Mouse (Mus musculus) adrenal gland, postnatal 36 days (tissue): Measurements from ENCODE around the gene Phf13. TPM values are rescaled to one million over a fixed set of nuclear protein-coding genes. Genes with fewer than 3 reads are reported as not detected.

Experiments
- DNase-seq, 2 experiments: peaks; one replicate each; pipeline ENCODE4 v3.0.0; 2021; ENCODE audit warnings: mixed read lengths in 1 of 2
- total RNA-seq, 2 experiments: library from RNA; stranded (reverse); gene quantifications; 2 replicates each; pipeline ENCODE4 v1.2.3; 2021

The Phf13 gene
- total RNA-seq, 2 experiments from 2014 or later = 17.2 to 17.7 TPM

DNA sequence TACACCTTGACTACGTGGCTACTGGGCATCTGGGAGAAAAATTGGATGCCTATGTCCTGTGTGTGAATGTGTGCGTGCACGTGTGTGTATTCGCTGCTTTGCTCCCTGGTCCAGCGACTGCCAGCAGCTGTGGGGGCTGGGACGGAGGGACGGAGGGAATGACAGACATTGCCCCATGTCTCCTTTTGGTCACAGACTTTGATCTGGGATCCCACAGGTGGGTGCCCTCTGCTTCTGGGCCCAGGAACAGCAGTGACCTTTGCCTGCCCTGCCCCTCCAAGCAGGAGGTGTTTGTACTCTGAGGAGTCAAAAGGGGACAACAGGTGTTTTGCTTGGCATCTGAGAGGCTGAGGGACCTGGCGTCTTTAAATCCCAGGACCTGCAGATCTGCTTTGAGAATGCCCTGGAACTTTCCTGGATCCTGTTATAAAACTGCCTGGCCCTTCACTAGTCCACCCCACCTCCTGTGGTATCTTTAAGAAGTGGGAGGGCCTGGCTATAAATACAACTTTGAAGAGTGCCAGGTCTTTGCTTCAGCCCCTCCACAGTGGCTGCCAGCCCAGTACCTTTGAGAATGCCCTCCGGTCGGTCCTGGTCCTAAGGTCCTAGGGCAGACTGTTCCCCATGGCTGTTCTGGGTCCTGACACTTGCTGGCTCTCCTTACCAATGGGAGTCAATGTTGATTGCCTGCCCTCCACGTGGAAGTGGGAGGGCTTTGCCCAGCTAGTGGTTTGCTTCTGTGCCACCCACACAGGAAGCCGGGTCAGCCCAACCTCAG, 17.2 kb upstream of the Phf13 start:
- DNase-seq = no peak

DNA sequence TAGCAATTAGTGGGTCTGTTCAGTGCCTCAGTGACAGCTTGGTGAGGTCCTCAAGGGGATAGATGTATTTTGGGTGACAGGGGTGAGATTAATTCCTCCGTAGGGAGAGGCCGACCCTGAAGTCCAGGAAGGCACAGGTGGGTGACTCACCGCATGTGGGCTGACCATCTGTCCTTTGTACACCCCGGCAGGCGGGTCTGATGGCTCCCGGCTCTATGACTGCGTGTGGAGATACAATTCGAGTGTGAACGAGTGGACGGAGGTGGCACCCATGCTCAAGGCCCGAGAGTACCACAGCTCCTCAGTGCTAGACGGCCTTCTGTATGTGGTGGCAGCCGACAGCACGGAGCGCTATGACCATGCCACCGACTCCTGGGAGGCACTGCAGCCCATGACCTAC, 16.1 kb upstream of the Phf13 start:
- DNase-seq = no peak

DNA sequence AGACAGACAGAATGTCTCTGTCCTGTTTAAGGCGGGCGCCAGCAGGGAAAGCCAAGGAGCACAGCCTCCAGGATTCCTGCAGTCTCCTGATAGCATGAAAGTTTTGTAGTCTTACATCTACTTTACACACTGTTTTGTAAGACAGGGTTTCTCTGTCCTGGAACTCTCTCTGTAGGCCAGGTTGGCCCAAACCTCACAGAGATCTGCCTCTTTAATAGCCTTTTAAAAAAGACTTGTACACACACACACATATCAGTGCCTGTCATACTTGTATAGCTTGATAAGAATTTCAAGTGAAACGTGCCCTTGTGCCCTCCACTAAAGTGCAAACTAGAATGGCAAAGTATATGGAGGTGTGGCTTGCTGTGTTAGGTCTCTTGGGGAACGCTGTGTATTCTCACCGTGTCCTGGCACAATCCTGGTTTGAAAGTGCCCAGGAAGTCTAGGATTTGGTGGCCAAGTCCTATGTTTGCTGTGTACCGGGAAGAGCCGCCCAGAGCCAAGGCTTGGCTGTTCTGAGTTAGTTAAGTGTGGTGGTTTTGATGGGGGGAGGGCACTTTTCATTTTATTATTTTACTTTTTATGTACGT, 15.2 kb upstream of the Phf13 start:
- no peak for DNase-seq

DNA sequence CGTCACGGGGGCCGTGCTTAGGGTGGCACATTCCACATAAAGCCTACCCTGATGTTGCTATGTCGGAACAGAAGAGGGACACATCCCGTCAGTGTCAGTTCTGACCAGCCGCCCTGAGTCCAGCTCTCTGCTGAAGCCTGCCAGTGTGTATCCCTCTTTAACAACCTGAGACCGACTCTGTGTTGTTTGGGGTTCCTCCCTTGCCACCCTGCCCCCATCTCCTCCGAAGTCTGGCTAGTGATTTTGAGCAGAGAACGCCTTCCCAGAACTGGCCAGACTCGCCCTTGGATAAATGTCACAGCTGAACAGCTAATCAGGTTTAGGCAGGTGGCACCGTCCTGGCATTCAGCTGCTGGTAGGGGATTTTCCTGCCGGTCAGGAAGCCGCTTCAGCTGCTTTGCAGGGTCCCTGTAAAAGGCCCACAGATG, 14.7 kb upstream of the Phf13 start:
- DNase-seq = peak in 1 of 2 experiments; percentile 17

DNA sequence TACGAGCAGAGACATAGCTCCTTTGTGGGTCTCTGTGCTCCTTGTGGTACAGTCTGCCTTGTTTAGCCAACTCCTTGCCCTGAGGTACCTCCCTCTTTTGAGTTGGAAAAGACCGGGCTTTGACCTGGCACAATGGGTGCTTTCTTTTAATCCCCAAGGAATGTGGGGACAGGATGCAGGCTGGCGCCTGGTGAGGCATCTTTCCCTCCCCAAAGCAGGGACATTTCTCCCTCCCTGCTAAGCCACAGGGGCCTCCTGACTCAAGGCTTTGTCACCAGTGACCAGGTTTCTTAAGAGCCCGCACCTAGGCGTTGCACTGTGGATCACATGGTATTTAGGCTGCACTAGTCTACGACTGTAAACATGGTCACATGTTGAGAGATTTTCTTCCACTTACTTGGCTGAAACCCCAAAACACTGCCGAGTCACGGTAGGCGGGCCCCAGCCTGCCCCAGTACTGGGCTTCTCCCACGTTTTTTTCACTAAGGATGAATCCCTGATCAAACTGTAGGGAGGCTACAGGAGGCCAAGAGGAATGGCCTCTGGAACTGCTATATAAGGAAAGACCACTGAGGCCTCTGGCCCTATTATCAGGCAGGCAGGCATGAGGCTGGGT, 14.1 kb upstream of the Phf13 start:
- peak; percentile 74 to 76 for DNase-seq

DNA sequence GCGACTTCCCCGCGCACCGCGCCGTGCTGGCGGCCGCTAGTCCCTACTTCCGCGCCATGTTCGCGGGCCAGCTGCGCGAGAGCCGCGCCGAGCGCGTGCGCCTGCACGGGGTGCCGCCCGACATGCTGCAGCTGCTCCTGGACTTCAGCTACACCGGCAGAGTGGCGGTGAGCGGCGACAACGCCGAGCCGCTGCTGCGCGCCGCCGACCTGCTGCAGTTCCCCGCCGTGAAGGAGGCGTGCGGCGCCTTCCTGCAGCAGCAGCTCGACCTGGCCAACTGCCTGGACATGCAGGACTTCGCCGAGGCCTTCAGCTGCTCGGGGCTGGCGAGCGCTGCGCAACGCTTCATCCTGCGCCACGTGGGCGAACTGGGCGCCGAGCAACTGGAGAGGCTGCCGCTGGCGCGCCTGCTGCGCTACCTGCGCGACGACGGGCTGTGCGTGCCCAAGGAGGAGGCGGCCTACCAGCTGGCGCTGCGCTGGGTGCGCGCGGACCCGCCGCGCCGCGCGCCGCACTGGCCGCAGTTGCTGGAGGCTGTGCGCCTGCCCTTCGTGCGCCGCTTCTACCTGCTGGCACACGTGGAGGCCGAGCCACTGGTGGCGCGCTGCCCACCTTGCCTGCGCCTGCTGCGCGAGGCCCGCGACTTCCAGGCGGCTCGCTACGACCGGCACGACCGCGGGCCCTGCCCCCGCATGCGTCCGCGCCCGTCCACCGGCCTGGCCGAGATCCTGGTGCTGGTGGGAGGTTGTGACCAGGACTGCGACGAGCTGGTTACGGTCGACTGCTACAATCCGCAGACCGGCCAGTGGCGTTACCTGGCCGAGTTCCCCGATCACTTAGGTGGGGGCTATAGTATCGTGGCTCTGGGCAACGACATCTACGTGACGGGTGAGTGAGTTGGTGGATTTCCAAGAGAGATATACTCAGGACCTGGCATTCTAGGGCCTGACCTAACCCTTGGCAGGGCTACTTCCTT, 13.3 kb upstream of the Phf13 start:
- peak; percentile 73 to 74 for DNase-seq

DNA sequence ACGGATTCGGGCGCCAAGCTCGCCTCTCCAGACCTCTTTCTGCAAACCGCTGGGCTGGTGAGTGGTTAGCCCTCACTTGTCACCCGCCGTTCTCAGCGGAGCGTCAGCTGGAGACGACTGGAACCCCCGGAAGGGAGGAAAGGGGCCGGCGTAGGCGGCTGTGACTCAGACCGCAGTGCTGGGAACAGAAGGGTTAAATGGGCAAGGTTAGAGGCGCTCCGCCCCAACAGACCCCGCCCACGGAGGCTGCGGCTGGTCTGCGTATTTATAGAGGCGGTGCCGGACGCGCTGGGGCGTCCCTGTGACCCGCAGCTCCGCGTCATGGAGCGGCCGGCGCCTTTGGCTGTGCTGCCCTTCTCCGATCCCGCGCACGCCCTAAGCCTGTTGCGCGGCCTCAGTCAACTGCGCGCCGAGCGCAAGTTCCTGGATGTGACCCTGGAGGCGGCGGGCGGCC, 12.6 kb upstream of the Phf13 start, which contains the start of gene Klhl21:
Klhl21 (plus strand) TSS at position 182 of the 454 bp plus-strand sequence.
- DNase-seq = peak; percentile 97 to 98

DNA sequence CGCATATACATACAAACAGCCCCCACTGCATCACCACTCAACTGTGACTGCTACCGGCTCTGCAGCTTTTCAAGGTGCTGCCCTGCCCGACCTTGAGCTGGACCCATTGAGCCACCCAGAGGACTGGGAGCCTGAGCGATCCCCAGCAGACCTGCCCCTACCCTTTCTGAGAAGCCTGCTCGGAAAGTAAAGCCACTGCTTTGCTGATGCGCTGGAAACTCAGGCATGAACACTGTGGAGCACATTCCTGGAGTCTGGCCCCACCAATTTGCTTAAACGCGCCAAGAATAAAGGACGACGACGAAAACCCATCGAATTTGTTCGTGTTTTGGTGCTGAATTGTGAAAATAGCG, 12.1 kb upstream of the Phf13 start:
- DNase-seq = peak in 1 of 2 experiments; percentile 33

DNA sequence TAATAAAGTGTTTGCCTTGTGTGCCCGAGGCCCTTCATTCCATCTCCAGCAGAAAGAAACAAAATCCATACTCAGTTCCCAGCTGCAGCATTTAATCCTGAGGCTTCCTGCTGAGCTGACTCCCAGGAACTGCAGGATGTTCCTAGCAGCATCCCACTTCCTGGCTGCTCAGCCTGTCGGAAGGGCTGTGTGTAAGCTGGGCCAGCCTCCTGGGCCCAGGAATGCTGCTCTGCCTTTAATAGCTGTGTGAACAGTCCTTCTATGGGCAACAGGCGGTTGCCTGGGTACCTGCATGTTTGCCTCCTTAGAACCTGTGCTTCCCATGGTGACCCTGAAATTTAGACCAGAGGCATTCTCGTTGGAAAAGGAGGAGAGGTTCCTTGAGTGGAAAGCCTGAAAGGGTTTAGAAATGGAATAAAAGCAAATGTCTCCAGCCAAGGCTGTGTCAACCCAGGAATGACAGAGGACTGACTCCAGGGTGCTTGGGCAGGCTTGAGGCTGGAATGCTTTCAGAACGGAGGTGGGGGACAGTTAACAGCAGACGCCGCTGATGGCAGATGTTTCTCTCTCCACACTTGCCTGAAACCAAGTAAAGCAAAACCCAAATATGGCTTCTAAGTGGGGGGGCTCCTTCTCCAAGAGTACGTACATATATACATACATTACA, 11.6 kb upstream of the Phf13 start:
- DNase-seq = no peak

DNA sequence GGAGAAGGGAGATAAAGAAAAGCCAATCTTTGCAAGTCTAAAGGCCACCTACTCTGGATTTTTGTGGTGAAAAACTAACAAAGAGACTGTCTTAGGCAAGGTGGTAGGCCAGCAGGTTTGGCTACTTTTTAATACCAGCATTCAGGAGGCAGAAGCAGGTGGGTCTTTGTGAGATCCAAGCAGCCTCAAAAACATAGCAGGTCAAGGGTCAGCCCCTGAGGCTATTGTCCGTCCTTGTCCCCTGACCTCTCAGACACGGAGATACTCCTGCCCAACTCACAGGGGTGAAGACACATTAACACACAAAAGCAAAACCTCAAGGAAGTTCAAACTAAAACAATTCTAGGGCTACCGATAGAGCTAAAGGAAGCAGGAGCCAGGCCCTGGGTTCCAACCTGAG, 10.8 kb upstream of the Phf13 start:
- DNase-seq = no peak

DNA sequence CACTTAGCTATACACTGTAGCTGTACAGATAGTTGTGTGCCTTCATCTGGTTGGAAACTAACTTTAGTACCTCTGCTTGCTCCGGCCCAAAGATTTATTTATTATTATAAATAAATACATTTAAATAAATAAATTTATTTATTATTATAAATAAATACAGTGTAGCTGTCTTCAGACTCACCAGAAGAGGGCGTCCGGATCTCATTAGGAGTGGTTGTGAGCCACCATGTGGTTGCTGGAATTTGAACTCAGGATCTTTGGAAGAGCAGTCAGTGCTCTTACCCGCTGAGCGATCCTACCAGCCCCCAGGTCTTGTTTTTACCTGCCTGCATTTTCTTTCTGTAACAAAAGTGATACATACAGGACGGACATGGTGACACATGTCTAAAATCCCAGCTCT, 10.1 kb upstream of the Phf13 start:
- DNase-seq = peak in 1 of 2 experiments; percentile 50

DNA sequence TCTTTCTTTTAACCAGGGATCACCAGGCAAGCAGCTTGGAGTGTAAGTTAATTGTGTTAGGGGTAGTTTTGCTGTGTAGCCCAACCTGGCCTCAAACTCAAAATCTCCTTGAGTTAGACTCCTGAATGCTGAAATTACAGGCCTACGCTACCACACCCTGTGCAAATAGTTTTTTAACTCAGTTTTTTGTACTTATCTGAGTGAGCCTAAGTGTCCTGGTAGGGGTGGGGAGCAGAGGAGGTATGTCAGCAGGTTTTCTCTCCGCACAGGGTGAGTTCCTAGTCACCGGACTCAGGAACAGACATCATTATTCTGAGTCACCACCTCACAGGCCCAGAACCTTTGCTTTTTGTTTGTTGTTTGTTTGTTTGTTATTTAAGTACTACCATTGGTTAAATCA, 6.0 kb upstream of the Phf13 start:
- DNase-seq = no peak

DNA sequence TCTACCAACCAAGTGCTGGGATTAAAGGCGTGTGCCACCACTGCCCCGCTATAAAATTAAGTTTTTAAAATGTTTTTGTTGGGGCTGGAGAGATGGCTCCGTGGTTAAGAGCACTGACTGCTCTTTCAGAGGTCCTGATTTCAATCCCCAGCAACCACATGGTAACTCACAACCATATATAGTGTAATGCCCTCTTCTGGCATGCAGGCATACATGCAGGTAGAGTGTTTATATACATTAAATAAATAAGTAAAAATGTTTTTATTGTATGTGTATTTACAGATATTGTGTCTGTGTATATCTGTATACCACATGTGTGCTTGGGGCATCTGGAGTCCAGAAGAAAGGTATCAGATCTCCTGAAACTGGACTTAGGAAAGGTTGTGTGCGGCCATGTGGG, 5.3 kb upstream of the Phf13 start:
- no peak for DNase-seq

DNA sequence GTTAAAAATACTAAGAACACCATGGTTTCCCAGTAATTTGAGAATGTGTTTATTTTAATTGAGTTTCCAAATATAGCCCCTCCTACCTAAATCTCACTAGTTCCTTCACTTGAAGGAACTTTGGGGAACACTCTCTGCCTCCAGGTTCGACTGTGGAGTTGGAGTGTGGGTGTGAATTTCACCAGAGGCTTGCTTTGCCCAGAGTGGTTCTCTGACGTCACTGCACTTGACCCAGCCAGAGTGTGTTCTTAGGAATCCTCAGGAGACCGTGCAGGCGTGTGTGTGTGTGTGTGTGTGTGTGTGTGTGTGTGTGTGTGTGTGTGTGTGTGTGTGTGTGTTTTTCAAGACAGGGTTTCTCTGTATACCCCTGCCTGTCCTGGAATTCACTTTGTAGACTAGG, 4.8 kb upstream of the Phf13 start:
- no peak for DNase-seq

DNA sequence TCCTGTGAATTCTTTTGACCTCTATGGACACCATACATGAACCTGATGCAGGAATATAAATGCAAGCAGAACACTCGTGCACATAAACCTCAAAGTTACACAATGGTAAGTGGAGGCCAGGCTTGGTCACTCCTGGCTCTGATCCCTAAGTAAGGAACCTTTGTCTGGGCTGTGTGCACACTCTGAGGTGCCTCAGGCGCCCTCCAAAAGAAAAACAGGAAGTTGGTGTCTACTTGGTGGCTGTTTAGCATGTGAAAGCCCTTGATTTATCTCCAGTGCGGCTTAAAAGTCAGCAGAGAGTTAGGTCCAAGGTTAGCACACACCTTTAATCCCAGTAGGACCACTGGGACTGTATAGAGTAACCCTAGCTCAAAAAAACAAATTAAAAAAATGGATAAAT, 3.4 kb upstream of the Phf13 start:
- DNase-seq = no peak

DNA sequence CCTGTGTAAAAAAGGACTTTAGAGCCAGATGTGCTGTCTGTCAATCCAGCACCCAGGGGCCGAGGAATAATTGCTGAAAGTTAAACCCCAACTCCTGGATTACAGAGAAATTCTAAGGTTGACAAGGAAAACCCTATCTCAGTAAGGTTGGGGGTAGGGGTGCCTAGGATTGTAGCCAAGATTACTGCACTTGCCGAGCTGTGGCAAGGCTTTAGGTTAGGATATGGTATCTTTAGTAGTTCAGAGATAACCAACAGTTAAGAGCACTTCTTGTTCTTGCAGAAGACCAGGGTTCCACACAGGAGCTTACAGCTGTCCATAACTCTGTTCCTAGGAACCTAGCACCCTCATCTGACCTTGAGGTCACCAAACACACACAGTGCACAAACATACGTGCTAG, 1.6 kb upstream of the Phf13 start:
- DNase-seq = no peak

DNA sequence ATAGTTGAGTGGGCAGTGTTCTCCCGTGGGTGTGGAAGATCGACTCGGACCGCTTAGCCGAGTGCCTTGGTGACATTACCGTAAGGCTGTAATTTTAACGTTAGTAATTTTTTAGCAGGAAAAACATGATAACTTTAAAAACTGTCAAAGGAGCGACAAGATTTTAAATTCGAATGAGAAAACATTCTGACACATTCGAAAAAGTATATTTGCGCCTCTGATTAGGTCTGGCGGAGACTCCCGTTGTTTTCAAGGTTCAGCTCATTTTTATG, 829 bp upstream of the Phf13 start:
- no peak for DNase-seq

DNA sequence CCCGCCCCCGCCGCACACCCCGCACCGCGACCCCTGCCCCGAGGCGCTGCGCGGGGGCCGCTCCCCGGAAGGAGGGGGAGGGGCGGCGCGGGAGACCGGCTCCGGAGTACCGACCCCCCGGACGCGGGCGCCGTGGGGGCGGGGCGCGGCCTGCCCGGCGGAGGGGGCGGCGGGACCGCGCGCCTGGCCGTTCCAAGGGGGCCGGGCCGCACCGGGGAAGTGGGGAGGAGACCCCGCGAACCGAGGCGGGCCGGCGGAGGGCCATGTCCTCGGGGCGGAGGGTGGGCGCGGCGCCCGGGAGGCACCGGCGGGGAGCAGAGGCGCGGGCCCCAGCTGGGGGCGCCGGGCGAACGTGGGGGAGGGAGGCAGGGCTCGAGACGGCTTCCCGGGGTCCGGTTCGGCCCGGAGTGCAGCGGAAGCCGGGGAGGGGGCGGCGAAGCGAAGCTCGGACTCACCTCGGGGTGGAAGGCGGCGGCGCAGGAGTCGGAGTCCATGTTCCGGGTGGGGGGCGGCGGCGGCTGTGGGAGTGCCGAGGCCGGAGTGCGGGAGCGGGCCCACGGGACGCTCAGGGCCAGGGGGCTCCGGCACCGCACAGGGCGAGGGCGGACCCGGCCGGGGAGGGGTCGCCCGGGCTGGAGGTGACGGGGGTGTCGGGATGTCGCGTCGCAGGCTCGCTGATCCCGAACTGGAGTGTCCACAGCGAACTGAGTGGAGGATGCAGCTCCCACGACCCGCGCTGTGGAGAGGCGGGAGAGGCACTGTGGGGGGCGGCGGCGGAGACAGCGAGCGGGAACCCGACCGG, 486 bp downstream of the Phf13 start:
- DNase-seq = peak; percentile 39 to 62

DNA sequence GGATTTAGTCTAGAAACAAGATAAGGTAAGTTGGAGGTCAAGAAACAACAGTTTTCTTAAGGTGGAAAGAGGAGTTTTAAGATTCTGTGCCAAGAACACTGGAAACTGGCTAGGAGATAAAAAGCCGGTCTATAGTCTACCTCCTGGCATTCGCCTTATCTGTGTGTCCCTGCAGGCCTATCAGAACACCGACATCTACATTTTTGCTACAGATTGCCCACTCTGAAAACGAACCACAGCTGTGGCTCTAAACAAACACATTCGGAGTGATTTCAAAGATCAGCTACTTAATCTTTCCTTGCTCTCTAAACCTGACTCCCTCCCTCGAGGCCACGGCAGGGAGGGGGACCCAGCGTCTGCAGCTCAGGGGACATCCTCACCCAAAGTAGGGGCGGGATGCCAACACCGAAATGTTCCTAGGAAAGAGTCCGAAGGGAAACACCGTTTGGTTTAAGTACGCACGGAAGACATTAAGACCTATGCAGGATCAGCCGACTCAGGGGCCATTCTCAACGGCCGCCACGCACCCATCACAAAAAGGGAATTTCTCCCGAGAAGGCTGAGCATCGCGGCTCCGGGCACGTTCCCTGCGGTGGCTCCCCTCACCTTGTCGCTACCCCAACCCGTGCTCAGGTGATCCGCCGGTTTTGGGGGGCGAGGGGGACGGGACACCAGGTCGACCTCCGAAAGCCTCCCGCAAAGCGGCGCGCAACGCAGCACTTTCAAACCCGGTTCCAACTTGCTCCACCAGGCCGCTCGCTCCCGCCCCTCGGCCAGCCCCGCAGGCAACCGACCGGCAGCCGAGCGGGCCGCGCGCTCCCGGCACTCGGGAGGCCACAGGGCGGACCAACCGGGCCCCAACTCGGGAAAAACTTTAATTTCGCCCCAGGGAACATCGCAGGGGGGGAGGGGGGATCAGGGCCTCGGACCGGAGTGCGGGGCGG, 1.6 kb downstream of the Phf13 start:
- DNase-seq = peak; percentile 54 to 70

DNA sequence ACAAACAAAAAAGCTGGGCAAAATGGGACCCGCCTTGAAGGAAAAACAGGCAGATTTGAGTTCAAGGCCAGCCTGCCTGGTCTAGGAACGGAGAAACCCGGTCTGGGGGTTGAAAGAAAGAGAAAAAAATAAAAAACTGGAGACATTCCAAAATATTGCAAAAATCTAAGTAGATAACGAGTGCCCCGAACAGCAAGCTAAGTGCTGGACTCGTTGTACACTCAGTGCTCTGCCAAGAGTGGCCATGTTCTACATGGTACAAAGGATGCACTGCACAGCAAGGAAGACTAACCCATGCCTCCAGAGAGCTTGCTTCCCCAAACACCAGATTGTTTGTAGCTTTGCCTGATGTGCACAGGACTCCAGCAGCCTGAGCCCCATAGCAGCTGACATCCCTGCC, 3.0 kb downstream of the Phf13 start:
- DNase-seq = no peak
